Mouse (Mus musculus): ENCODE data around the gene Adgrg3.

GRCm38 (mm10) chr8:94995336-94995893 lies 22.1 kb upstream of the Adgrg3 start:
- no peak for TF ChIP-seq GATA1 (IDR thresholded peaks at IDR 0.05; ENCODE audit: borderline replicate concordance, low read length)
- TF ChIP-seq CTCF (IDR thresholded peaks at IDR 0.05; ENCODE audit: low read depth, low read length): no peak
- TF ChIP-seq TAL1 (conservative IDR thresholded peaks at IDR 0.05; ENCODE audit: low read depth, low read length): no peak
- TF ChIP-seq POLR2AphosphoS5 (IDR thresholded peaks at IDR 0.05; ENCODE audit: insufficient replicate concordance, low read depth, low read length): no peak
